Mouse (Mus musculus) ovary, postnatal 14 days (tissue): Measurements from ENCODE around the gene Hspa12a.

Source experiments
- DNase-seq: peaks from one replicate; pipeline ENCODE4 v3.0.0; 2022; ENCODE audit warnings: low spot score

Hspa12a gene

GRCm38 (mm10) chr19:58860255-58861173 lies 82.9 kb downstream of the Hspa12a start:
- DNase-seq = peak; percentile 69

- no peak for DNase-seq
Observed at GRCm38 (mm10) chr19:58859831-58860254, 83.6 kb downstream of the Hspa12a start.

GRCm38 (mm10) chr19:58859357-58859756 lies 84.1 kb downstream of the Hspa12a start:
- no peak for DNase-seq

- DNase-seq = no peak
Observed at GRCm38 (mm10) chr19:58856129-58856855, 87.2 kb downstream of the Hspa12a start.

GRCm38 (mm10) chr19:58854899-58855298 lies 88.6 kb downstream of the Hspa12a start:
- no peak for DNase-seq

GRCm38 (mm10) chr19:58853036-58853735 lies 90.3 kb downstream of the Hspa12a start:
- no peak for DNase-seq

GRCm38 (mm10) chr19:58850719-58851466 lies 92.6 kb downstream of the Hspa12a start:
- DNase-seq = no peak

GRCm38 (mm10) chr19:58849333-58850131 lies 93.9 kb downstream of the Hspa12a start:
- no peak for DNase-seq

GRCm38 (mm10) chr19:58843606-58844005 lies 99.8 kb downstream of the Hspa12a start:
- no peak for DNase-seq

GRCm38 (mm10) chr19:58840721-58841271 lies 102.7 kb downstream of the Hspa12a start:
- DNase-seq = no peak

GRCm38 (mm10) chr19:58839806-58840205 lies 103.6 kb downstream of the Hspa12a start:
- no peak for DNase-seq

GRCm38 (mm10) chr19:58839345-58839744 lies 104.1 kb downstream of the Hspa12a start:
- DNase-seq = no peak

GRCm38 (mm10) chr19:58838706-58839105 lies 104.7 kb downstream of the Hspa12a start:
- DNase-seq = no peak

GRCm38 (mm10) chr19:58833639-58834180 lies 109.7 kb downstream of the Hspa12a start:
- DNase-seq = no peak

- no peak for DNase-seq
Observed at GRCm38 (mm10) chr19:58832988-58833387, 110.5 kb downstream of the Hspa12a start.

GRCm38 (mm10) chr19:58831280-58831922 lies 112.1 kb downstream of the Hspa12a start:
- no peak for DNase-seq

GRCm38 (mm10) chr19:58830182-58830581 lies 113.3 kb downstream of the Hspa12a start:
- no peak for DNase-seq

GRCm38 (mm10) chr19:58829575-58829974 lies 113.9 kb downstream of the Hspa12a start:
- DNase-seq = no peak

- no peak for DNase-seq
Observed at GRCm38 (mm10) chr19:58827656-58828055, 115.8 kb downstream of the Hspa12a start.

- no peak for DNase-seq
Observed at GRCm38 (mm10) chr19:58824316-58824715, 119.1 kb downstream of the Hspa12a start.
